Mouse (Mus musculus): ENCODE data around the gene Srsf9. TPM values are rescaled to one million over a fixed set of nuclear protein-coding genes. Genes with fewer than 3 reads are reported as not detected.

Srsf9 gene
- polyA plus RNA-seq, 1 experiment: 90.7 TPM

GRCm38 (mm10) chr5:115319004-115319940, 7.7 kb upstream of the Srsf9 start:
- peak overlapping the region; percentile 96 for H3K27ac ChIP-seq (ENCODE audit: insufficient read depth, low read length)
- TF ChIP-seq POLR2A (IDR thresholded peaks at IDR 0.05; ENCODE audit: low read depth, low read length): peak; percentile 56
- TF ChIP-seq CTCF (IDR thresholded peaks at IDR 0.05; ENCODE audit: borderline replicate concordance, insufficient read depth, low read length): no peak

GRCm38 (mm10) chr5:115326256-115326831, 633 bp upstream of the Srsf9 start:
- Histone ChIP-seq H3K4me3 (ENCODE audit: insufficient read depth, low read length) (peak overlapping the region; percentile 84), H3K27ac (ENCODE audit: insufficient read depth, low read length) (peak overlapping the region; percentile 14), H3K4me1 (ENCODE audit: control insufficient read depth, insufficient read depth, low read length) (no peaks in the 10 kb centered on the region)
- TF ChIP-seq POLR2A (IDR thresholded peaks at IDR 0.05; ENCODE audit: low read depth, low read length): no peak
- no peak for TF ChIP-seq CTCF (IDR thresholded peaks at IDR 0.05; ENCODE audit: borderline replicate concordance, insufficient read depth, low read length)

More at GRCm38 (mm10) chr5:115319004-115319940, 7.7 kb upstream of the Srsf9 start:
- Histone ChIP-seq H3K4me3 (ENCODE audit: insufficient read depth, low read length) (peak overlapping the region; percentile 48), H3K4me1 (ENCODE audit: control insufficient read depth, insufficient read depth, low read length) (peaks cover 2% of the 10 kb centered on the region; the same call in 1 of the 2 replicates)

- H3K27ac ChIP-seq (ENCODE audit: insufficient read depth, low read length): 0 out of 2 replicates have a peak overlapping the region, but pooled peaks have one; percentile 1
- no peaks in the 10 kb centered on the region for H3K4me1 ChIP-seq (ENCODE audit: control insufficient read depth, insufficient read depth, low read length)
- peak overlapping the region; percentile 77 for H3K4me3 ChIP-seq (ENCODE audit: insufficient read depth, low read length)
- TF ChIP-seq CTCF (IDR thresholded peaks at IDR 0.05; ENCODE audit: borderline replicate concordance, insufficient read depth, low read length): no peak
- TF ChIP-seq POLR2A (IDR thresholded peaks at IDR 0.05; ENCODE audit: low read depth, low read length): no peak
These were observed 902 bp downstream of the Srsf9 start for GRCm38 (mm10) chr5:115327610-115328548.

GRCm38 (mm10) chr5:115330955-115331354, 4.0 kb downstream of the Srsf9 start:
- no peak for TF ChIP-seq CTCF (IDR thresholded peaks at IDR 0.05; ENCODE audit: borderline replicate concordance, insufficient read depth, low read length)
- TF ChIP-seq POLR2A (IDR thresholded peaks at IDR 0.05; ENCODE audit: low read depth, low read length): no peak
- Histone ChIP-seq H3K4me1 (ENCODE audit: control insufficient read depth, insufficient read depth, low read length) (no peaks in the 10 kb centered on the region; the same call in 1 of the 2 replicates), H3K4me3 (ENCODE audit: insufficient read depth, low read length) (no peak overlapping the region), H3K27ac (ENCODE audit: insufficient read depth, low read length) (no peak overlapping the region)

GRCm38 (mm10) chr5:115333626-115334025, 6.6 kb downstream of the Srsf9 start:
- Histone ChIP-seq H3K27ac (ENCODE audit: insufficient read depth, low read length) (no peak overlapping the region), H3K4me3 (ENCODE audit: insufficient read depth, low read length) (no peak overlapping the region), H3K4me1 (ENCODE audit: control insufficient read depth, insufficient read depth, low read length) (no peaks in the 10 kb centered on the region; the same call in 1 of the 2 replicates)
- TF ChIP-seq POLR2A (IDR thresholded peaks at IDR 0.05; ENCODE audit: low read depth, low read length) (no peak), CTCF (IDR thresholded peaks at IDR 0.05; ENCODE audit: borderline replicate concordance, insufficient read depth, low read length) (no peak)

- peaks cover 10% of the 10 kb centered on the region; the same call in 1 of the 2 replicates for H3K4me1 ChIP-seq (ENCODE audit: control insufficient read depth, insufficient read depth, low read length)
- TF ChIP-seq POLR2A (IDR thresholded peaks at IDR 0.05; ENCODE audit: low read depth, low read length) (no peak), CTCF (IDR thresholded peaks at IDR 0.05; ENCODE audit: borderline replicate concordance, insufficient read depth, low read length) (no peak)
These were observed 13.0 kb downstream of the Srsf9 start for GRCm38 (mm10) chr5:115340007-115340406.

GRCm38 (mm10) chr5:115340577-115341313, 13.8 kb downstream of the Srsf9 start, which contains the start of the genes Gatc and Triap1:
TSS of gene Gatc (minus strand) at chr5:115341178.
TSS of gene Triap1 (plus strand) at chr5:115341225.
- peak within 1 kb of the TSS; percentile 29 for H3K27ac ChIP-seq (ENCODE audit: insufficient read depth, low read length)
- TF ChIP-seq CTCF (IDR thresholded peaks at IDR 0.05; ENCODE audit: borderline replicate concordance, insufficient read depth, low read length) (no peak), POLR2A (IDR thresholded peaks at IDR 0.05; ENCODE audit: low read depth, low read length) (peak; percentile 81)

More at GRCm38 (mm10) chr5:115340007-115340406, 13.0 kb downstream of the Srsf9 start:
- H3K27ac ChIP-seq (ENCODE audit: insufficient read depth, low read length): no peak overlapping the region
- H3K4me3 ChIP-seq (ENCODE audit: insufficient read depth, low read length): peak overlapping the region; percentile 88

GRCm38 (mm10) chr5:115341314-115342165, 14.6 kb downstream of the Srsf9 start:
- H3K27ac ChIP-seq (ENCODE audit: insufficient read depth, low read length): no peak overlapping the region

More at GRCm38 (mm10) chr5:115340577-115341313, 13.8 kb downstream of the Srsf9 start, which contains the start of the genes Gatc and Triap1:
- H3K4me3 ChIP-seq (ENCODE audit: insufficient read depth, low read length): peak within 1 kb of the TSS; percentile 88
- H3K4me1 ChIP-seq (ENCODE audit: control insufficient read depth, insufficient read depth, low read length): peaks cover 10% of the 10 kb centered on the region; the same call in 1 of the 2 replicates

More at GRCm38 (mm10) chr5:115341314-115342165, 14.6 kb downstream of the Srsf9 start:
- no peak for TF ChIP-seq POLR2A (IDR thresholded peaks at IDR 0.05; ENCODE audit: low read depth, low read length)
- no peak for TF ChIP-seq CTCF (IDR thresholded peaks at IDR 0.05; ENCODE audit: borderline replicate concordance, insufficient read depth, low read length)
- Histone ChIP-seq H3K4me3 (ENCODE audit: insufficient read depth, low read length) (peak overlapping the region; percentile 88), H3K4me1 (ENCODE audit: control insufficient read depth, insufficient read depth, low read length) (peaks cover 10% of the 10 kb centered on the region; the same call in 1 of the 2 replicates)

All from embryonic fibroblast, embryonic 13.5 days (primary cell).